Mouse (Mus musculus) R1 (cell line): ENCODE data around the gene Zfand3.

Experiments used
- DNase-seq: peaks from one replicate; pipeline ENCODE4 v3.0.0-alpha.2; 2018; ENCODE audit warnings: low read depth, low spot score

Zfand3 gene

GRCm38 (mm10) chr17:30222837-30223236 is 218.3 kb downstream of the Zfand3 start:
- DNase-seq: no peak

DNA sequence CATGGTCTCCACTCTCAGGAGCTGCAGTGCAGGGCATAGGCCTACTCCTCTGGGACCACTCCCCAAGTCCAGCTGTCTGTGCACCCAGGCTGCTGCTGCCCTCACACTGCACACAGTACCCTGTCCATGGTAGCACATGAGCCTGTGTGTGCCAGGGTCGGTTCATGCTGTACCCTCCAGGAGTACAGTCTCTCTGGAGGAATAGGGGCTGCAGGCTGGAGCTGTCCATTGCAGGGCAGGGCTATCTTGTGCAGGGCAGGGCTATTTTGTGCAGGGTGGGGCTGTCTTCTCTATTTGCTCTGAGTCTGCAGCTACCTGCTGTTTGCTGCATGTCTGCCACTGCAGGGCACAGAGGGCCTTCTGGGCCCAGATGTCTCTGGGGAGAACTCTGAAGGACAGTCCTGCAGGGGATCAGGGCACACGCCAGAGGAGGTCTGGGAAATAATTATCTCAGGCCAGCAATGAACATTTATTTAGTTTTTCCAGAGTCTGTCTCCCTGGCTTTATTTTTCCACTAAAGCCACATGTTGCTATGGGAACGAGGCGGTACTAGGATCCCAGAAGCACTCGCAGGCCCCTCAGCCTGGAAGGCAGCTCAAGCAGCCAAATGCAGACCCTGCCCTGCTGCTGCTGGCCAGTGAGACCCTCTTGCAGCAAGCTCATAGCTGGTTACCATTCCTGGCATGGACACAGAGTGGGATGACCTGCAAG is 220.7 kb downstream of the Zfand3 start:
- DNase-seq: no peak

- DNase-seq: no peak
Observed at GRCm38 (mm10) chr17:30228439-30229215, 224.1 kb downstream of the Zfand3 start.

GRCm38 (mm10) chr17:30230428-30230827 is 225.9 kb downstream of the Zfand3 start:
- no peak for DNase-seq

DNA sequence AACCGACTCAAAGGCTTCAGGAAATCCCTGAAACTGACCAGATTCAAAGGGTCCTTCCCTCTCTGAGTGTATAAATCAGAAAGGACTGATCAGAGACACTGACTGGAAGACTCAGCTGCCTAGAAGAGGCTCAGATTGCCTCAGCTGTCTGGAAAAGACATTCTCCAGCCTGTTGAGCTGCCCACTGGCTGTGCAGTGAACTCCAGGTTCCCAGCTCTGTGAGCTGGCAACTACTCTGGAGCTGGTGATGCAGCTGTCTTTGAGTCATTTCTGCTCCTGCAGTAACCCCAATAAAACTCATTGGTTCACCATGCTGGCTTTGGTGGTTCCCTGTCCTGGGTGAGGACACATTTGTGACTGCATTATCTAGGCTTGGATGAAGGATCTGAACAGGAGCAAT is 226.9 kb downstream of the Zfand3 start:
- no peak for DNase-seq

DNA sequence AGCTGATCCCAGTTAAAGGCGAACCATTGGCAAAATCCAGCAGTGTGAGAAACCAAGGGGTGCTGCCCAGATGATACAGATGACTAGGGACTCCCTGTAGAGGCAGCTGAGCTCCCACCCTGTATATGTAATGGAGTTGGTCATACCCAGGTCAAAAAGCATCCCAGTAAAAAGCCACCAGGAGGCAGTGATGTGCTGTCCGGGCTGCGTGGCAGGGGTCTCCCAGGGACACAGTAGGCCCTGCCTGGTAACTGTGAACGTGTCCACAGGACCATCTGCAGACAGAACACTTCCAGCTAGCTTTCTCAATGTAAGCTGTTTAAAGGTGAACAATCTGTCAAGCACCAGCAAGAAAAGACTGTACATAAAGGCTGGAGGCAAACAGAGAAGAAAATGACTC is 228.2 kb downstream of the Zfand3 start:
- peak; percentile 18 for DNase-seq

DNA sequence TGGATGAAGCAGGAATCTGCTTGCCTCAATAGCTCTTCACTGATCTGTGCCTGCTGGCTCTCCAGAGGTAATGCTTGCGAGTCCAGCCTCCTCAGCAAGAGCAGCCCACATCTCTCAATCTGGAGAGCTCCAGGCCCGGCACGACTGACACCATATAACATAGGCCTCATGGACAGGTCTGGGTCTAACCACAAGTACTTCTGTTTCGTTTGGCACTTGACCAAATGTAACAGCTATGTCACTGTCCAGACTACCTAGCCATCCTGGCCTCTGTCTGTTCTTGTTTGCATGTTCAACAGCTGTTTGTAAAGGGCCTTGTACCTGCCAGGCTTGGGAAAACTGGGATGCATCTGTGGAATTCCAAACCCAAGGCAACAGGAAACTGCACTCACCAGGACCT is 230.8 kb downstream of the Zfand3 start:
- no peak for DNase-seq

GRCm38 (mm10) chr17:30236611-30237010 is 232.1 kb downstream of the Zfand3 start:
- no peak for DNase-seq

DNA sequence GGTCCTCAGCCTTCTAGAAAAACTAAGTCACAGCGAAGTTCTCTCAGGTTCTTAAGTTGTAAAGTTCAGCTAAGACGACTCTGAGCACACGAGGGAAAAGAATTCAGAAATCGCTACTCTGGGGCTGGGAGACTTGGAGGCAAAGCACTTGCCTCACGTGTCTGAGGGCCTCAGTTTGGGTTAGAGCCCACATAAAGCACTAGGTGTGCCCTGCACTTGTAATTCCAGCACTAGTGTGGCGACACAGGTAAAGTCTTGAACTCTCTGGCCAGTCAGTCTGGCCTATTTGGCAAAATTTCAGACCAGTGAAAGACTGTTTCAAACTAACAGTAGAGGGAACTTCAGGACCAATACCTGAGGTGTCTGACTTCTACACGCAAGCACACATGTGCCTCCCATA is 233.1 kb downstream of the Zfand3 start:
- no peak for DNase-seq

GRCm38 (mm10) chr17:30239458-30239857 is 234.9 kb downstream of the Zfand3 start:
- no peak for DNase-seq

DNA sequence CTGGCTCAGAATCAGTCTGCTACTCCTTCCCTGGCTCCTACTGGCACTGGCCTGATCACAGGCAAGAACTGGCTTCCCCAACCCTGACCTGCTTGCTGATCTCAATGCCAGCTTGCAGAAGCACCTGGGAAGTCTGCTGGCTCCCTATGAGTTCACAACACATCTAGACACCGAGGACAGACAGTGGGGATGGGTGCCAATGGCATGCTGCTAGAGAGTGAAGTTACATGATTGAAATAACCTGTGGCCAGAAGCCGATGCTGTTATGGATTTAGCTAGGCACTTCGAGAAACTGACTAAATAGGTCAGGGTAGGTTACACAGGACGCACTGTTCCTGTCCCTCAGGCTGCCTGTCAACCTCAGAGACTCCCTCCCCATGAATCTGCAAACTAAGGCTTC is 236.1 kb downstream of the Zfand3 start:
- no peak for DNase-seq

GRCm38 (mm10) chr17:30241061-30241460 is 236.5 kb downstream of the Zfand3 start:
- DNase-seq: no peak

- DNase-seq: no peak
Observed at GRCm38 (mm10) chr17:30241720-30242322, 237.3 kb downstream of the Zfand3 start.

GRCm38 (mm10) chr17:30242647-30243046 is 238.1 kb downstream of the Zfand3 start:
- no peak for DNase-seq

DNA sequence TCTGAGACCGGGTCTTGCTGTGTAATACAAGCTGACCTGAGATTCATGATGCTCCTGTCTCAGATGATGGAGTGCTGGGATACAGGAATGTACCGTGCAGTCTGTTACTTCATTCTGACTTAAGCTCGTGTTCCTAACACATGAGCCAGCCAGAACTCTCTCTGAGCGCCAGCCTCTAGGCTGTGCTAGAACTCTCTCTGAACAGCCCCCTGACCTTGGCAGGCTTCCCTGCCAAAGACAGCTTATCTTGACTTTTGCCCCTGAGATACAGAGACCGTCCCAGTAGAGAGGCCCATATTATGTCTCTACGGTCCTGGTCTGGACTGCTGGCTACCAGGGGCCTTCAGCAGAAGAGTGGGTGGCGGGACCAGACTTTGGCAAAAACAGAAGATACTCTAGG is 239.0 kb downstream of the Zfand3 start:
- no peak for DNase-seq

GRCm38 (mm10) chr17:30244651-30245307 is 240.2 kb downstream of the Zfand3 start:
- no peak for DNase-seq

DNA sequence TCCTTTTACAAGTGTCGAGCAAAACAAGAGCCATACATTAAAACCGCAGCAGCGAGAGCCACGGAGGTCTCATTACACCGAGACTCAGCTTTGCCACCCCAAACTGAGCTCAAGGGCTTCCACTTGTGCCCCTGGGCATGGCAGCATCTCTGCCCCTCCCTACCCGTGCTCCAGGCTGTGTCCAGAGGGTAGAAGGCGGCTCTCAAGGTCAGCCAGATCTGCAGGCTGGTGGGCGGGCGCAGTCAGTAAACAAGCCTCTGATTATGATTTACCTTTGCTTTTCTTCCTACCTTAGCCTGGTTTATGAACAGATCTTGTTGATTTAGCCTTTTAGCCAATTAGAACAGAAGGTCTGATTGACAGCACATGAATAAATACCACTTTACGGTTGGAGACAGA is 240.8 kb downstream of the Zfand3 start:
- DNase-seq: no peak

GRCm38 (mm10) chr17:30253028-30253427 is 248.5 kb downstream of the Zfand3 start:
- DNase-seq: no peak

DNA sequence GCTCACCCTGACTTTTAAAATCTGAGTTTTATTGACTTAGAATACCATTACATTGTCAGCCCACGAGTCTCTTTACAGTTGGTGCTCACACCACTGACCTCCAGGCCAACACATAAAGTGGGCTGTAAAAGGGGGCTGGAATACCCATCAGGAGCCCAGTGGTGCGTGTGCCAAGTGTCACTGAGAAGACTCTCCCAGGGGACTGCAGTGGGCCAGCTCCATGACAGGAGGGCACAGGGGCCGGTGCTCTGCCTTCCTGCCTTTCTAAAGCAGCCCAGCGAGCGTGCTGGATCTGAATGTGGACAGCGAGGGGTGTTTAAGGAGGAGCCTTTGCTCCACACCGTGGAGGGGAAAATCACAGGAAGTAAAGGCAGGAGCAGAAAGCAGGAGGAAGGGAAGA is 249.4 kb downstream of the Zfand3 start:
- no peak for DNase-seq

- DNase-seq: no peak
Observed at GRCm38 (mm10) chr17:30255928-30256560, 251.5 kb downstream of the Zfand3 start.

GRCm38 (mm10) chr17:30258480-30258879 is 253.9 kb downstream of the Zfand3 start:
- no peak for DNase-seq

DNA sequence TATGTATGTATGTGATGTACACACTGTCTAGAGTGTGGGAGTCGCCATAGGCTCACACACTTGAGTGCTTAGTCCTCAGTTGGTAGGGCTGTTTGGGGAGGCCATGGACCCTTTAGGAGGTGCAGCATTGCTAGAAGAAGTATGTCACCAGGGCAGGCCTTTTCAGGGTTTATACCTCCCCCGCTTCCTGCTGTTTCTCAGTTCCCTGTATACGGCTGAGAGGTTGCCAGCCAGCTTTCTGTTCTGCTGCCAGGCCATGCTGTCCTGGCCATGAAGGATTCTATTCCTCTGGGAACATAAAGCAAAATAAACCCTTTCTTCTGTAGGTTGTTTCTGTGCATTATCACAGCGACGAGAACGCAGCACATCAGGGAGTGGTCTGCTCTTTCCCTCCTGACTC is 255.4 kb downstream of the Zfand3 start:
- no peak for DNase-seq
